Mouse (Mus musculus): ENCODE measurements at regions not wholly inside any gene's neighbourhood (a gene's known extent, or its start where the extent isn't known, plus 50 kb on each side); places are given as distances from the start of the nearest gene placed in this dataset.

DNA sequence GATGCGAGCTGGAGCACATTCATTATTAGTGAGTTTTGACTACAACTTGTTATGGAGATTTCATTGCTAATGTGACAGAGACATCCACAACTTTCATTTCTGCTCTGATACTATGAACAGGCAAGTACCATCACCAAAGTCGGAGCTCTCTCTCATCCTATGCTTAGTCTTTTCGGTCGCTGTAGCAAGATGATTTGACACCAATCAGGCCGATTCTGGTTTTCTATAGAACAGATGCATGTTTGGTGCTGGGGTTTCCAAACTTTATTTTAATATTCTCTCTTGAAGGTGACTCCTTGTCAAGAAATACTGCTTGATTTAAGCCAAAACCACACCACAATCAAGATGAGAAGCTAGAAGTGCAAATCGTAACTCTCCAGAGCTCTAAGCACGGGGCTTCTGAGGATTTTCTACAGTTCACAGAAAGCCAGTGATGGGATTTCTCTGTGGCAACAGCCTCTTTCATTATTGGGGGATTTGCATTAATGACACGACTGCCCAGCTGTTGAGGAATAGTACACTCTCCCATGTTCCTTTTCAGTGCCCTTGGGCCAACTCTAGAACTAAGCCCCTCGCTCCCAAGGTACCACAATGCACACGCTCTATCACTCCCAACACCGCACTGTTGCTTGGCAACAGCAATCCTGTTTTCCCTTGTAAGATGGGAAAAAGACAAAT, 434.5 kb downstream of the Gm16223 start:
- Histone ChIP-seq H3K27ac (replicated peaks) (peak overlapping the region; percentile 58), H3K4me1 (peaks cover 9% of the 10 kb centered on the region; the same call in 1 of the 2 replicates), H3K27me3 (no peaks in the 10 kb centered on the region), H3K36me3 (no peaks in the 10 kb centered on the region), H3K4me2 (replicated peaks) (no peak overlapping the region), H3K4me3 (no peak overlapping the region), H3K9me3 (no peaks in the 10 kb centered on the region), H3K9ac (replicated peaks) (no peak overlapping the region)
- ATAC-seq (ENCODE audit: low FRiP score, low read depth), result peak; percentile 98
- 46% methylated on average over 11 of the region's 11 CpGs for WGBS

DNA sequence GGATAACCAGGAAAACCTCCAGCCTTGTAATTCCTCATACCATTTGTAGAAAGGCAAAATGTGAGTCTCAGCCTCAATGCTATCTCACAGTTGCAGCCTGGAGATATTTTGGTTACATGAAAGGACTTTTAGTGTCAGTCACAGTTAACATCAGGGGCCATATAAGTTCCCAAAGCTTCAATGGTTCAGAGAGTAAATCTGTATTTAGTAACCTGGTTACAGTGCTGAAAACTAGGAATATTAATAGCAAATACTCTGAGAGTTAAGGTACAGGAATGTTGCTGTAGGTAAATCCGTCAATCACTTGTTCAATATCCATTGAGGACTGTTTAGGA, 435.0 kb downstream of the Gm16223 start:
- WGBS, result 91% methylated on average over 1 of the region's 1 CpGs
- ATAC-seq (ENCODE audit: low FRiP score, low read depth), result peak; percentile 68
- Histone ChIP-seq H3K9me3 (no peaks in the 10 kb centered on the region), H3K36me3 (no peaks in the 10 kb centered on the region), H3K27me3 (no peaks in the 10 kb centered on the region), H3K4me3 (no peak overlapping the region), H3K9ac (replicated peaks) (no peak overlapping the region), H3K27ac (replicated peaks) (peak overlapping the region; percentile 58), H3K4me2 (replicated peaks) (no peak overlapping the region), H3K4me1 (peaks cover 9% of the 10 kb centered on the region; the same call in 1 of the 2 replicates)

GRCm38 (mm10) chr5:42509200-42509599, 441.4 kb downstream of the Gm16223 start:
- H3K4me2 ChIP-seq (replicated peaks), result no peak overlapping the region
- 75% methylated on average over 5 of the region's 5 CpGs for WGBS
- H3K27ac ChIP-seq (replicated peaks), result no peak overlapping the region
- H3K36me3 ChIP-seq, result no peaks in the 10 kb centered on the region
- H3K4me3 ChIP-seq, result no peak overlapping the region
- no peak for ATAC-seq (ENCODE audit: low FRiP score, low read depth)
- H3K27me3 ChIP-seq, result no peaks in the 10 kb centered on the region
- no peaks in the 10 kb centered on the region for H3K4me1 ChIP-seq
- H3K9me3 ChIP-seq, result no peaks in the 10 kb centered on the region
- H3K9ac ChIP-seq (replicated peaks), result no peak overlapping the region

DNA sequence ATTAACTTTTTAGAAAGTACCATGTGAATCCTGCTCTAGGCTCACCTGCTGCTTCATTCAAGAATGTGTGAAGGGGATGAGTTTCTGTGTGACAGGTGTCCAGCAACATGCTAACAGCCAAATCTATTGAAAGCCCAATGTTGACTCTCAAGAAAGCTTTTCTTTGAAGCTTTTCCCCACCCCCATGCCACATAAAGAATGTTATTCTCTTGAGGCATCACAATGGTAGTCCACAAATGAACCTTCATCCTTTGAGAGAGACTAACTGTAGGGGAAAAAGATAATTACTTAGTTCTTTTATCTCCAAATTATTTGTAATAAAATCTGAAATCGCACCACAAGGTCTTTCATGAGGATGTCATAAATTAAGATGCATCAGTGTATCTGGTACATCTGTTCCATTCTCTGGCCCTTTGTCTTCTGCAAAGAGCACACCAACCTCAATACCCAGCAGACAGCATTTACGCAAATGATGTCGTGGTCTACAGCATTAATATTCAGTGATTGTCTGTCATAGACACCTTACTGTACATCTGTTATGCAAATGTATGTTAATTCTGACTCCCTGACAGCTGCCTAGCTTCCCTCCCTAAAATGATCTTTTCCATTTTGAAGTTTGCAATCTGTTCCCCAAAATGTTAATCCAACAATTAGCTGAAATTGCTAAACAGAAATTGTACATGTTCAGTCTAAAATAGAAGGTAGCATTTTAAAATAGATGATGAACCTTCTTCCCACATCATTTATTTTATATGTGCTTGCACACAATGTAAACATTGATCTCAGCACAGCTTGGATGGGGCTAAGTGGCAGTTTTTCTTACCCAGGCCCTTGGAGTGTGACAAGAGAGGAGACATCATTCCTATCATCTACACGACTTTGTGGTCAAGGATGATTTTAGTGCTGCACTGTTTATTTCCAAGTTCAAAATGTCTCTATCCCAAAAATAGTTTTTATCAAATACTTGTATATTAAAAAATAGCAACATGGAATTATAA, 455.7 kb downstream of the Gm16223 start:
- H3K4me3 ChIP-seq, result no peak overlapping the region
- no peak overlapping the region for H3K27ac ChIP-seq (replicated peaks)
- H3K9me3 ChIP-seq, result no peaks in the 10 kb centered on the region
- no peaks in the 10 kb centered on the region for H3K27me3 ChIP-seq
- ATAC-seq (ENCODE audit: low FRiP score, low read depth), result peak; percentile 82
- no peaks in the 10 kb centered on the region for H3K4me1 ChIP-seq
- H3K9ac ChIP-seq (replicated peaks), result no peak overlapping the region
- no peaks in the 10 kb centered on the region for H3K36me3 ChIP-seq
- no peak overlapping the region for H3K4me2 ChIP-seq (replicated peaks)
- 57% methylated on average over 4 of the region's 4 CpGs for WGBS

DNA sequence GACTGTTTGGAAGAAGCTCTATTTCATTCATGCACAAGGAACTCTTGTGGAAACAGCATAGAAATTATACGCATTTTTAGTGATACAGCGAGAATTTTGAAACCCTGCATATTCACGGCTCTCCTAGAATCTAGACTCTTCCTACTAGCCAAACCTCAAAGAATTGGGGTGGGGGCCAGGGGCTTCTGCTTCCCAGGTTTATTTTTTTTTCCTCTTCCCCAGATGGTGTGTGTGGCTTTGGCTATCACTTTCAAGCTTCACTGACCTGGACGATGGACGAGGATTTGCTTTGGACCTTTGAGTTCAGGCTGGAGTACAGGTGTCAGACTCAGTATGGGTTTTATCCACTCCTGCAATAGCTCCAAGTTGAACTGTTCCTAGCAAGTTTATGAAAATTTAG, 457.7 kb downstream of the Gm16223 start:
- H3K4me3 ChIP-seq, result no peak overlapping the region
- no peak overlapping the region for H3K4me2 ChIP-seq (replicated peaks)
- WGBS, result 61% methylated on average over 5 of the region's 5 CpGs
- H3K9me3 ChIP-seq, result no peaks in the 10 kb centered on the region
- no peak overlapping the region for H3K27ac ChIP-seq (replicated peaks)
- no peaks in the 10 kb centered on the region for H3K4me1 ChIP-seq
- no peaks in the 10 kb centered on the region for H3K27me3 ChIP-seq
- no peak overlapping the region for H3K9ac ChIP-seq (replicated peaks)
- no peak for ATAC-seq (ENCODE audit: low FRiP score, low read depth)
- H3K36me3 ChIP-seq, result no peaks in the 10 kb centered on the region

GRCm38 (mm10) chr5:42560537-42560936, 492.8 kb downstream of the Gm16223 start:
- Histone ChIP-seq H3K9me3 (no peaks in the 10 kb centered on the region), H3K36me3 (no peaks in the 10 kb centered on the region), H3K9ac (replicated peaks) (no peak overlapping the region), H3K4me1 (no peaks in the 10 kb centered on the region), H3K4me3 (no peak overlapping the region), H3K27me3 (no peaks in the 10 kb centered on the region), H3K27ac (replicated peaks) (no peak overlapping the region), H3K4me2 (replicated peaks) (no peak overlapping the region)
- 74% methylated on average over 2 of the region's 2 CpGs for WGBS
- no peak for ATAC-seq (ENCODE audit: low FRiP score, low read depth)

- Histone ChIP-seq H3K36me3 (no peaks in the 10 kb centered on the region), H3K4me2 (replicated peaks) (no peak overlapping the region), H3K9ac (replicated peaks) (no peak overlapping the region), H3K27me3 (no peaks in the 10 kb centered on the region), H3K9me3 (no peaks in the 10 kb centered on the region), H3K4me1 (no peaks in the 10 kb centered on the region), H3K27ac (replicated peaks) (no peak overlapping the region), H3K4me3 (no peak overlapping the region)
- no peak for ATAC-seq (ENCODE audit: low FRiP score, low read depth)
Observed at GRCm38 (mm10) chr5:42563406-42563805, 495.6 kb downstream of the Gm16223 start.

- WGBS, result 87% methylated on average over 2 of the region's 2 CpGs
- Histone ChIP-seq H3K4me2 (replicated peaks) (no peak overlapping the region), H3K9ac (replicated peaks) (no peak overlapping the region), H3K4me3 (no peak overlapping the region), H3K36me3 (no peaks in the 10 kb centered on the region), H3K9me3 (no peaks in the 10 kb centered on the region), H3K27ac (replicated peaks) (no peak overlapping the region), H3K4me1 (no peaks in the 10 kb centered on the region), H3K27me3 (no peaks in the 10 kb centered on the region)
- ATAC-seq (ENCODE audit: low FRiP score, low read depth), result no peak
Observed at GRCm38 (mm10) chr5:42575971-42576370, 508.2 kb downstream of the Gm16223 start.

- Histone ChIP-seq H3K4me1 (no peaks in the 10 kb centered on the region), H3K27ac (replicated peaks) (no peak overlapping the region), H3K4me2 (replicated peaks) (no peak overlapping the region), H3K9ac (replicated peaks) (no peak overlapping the region), H3K9me3 (no peaks in the 10 kb centered on the region), H3K4me3 (no peak overlapping the region), H3K27me3 (no peaks in the 10 kb centered on the region), H3K36me3 (no peaks in the 10 kb centered on the region)
- ATAC-seq (ENCODE audit: low FRiP score, low read depth), result peak; percentile 85
- WGBS, result 79% methylated on average over 5 of the region's 5 CpGs
Observed at GRCm38 (mm10) chr5:42578208-42578844, 510.6 kb downstream of the Gm16223 start.

DNA sequence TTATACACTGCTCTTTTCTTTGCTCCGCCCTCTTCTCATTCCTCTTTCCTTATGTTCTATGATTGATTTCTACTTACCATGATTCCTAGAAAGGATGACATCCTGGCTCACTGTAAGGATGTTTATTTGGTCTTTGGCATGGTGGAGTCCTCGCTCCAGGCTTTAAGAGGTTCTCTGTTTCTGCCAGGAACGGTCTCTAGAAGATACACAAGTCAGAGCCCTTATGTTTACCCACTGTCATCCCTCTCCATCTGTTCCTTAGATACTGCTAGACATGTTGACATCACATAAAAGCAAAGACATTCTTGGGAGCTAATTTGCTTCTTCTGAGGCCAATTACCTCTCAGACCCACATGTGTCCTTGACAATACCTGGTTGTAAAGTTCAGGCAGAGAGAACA, 552.9 kb downstream of the Gm16223 start:
- no peak for ATAC-seq (ENCODE audit: low FRiP score, low read depth)
- Histone ChIP-seq H3K9me3 (no peaks in the 10 kb centered on the region), H3K4me2 (replicated peaks) (no peak overlapping the region), H3K4me3 (no peak overlapping the region), H3K9ac (replicated peaks) (no peak overlapping the region), H3K27me3 (no peaks in the 10 kb centered on the region), H3K36me3 (no peaks in the 10 kb centered on the region), H3K4me1 (no peaks in the 10 kb centered on the region), H3K27ac (replicated peaks) (no peak overlapping the region)
- WGBS, result 90% methylated on average over 3 of the region's 3 CpGs

- no peak overlapping the region for H3K4me2 ChIP-seq (replicated peaks)
- ATAC-seq (ENCODE audit: low FRiP score, low read depth), result no peak
- H3K4me1 ChIP-seq, result no peaks in the 10 kb centered on the region
- WGBS, result 89% methylated on average over 9 of the region's 9 CpGs
- no peaks in the 10 kb centered on the region for H3K27me3 ChIP-seq
- H3K4me3 ChIP-seq, result no peak overlapping the region
- no peaks in the 10 kb centered on the region for H3K9me3 ChIP-seq
- H3K9ac ChIP-seq (replicated peaks), result no peak overlapping the region
- no peak overlapping the region for H3K27ac ChIP-seq (replicated peaks)
- H3K36me3 ChIP-seq, result no peaks in the 10 kb centered on the region
Observed at GRCm38 (mm10) chr5:42636162-42636823, 568.5 kb downstream of the Gm16223 start.

DNA sequence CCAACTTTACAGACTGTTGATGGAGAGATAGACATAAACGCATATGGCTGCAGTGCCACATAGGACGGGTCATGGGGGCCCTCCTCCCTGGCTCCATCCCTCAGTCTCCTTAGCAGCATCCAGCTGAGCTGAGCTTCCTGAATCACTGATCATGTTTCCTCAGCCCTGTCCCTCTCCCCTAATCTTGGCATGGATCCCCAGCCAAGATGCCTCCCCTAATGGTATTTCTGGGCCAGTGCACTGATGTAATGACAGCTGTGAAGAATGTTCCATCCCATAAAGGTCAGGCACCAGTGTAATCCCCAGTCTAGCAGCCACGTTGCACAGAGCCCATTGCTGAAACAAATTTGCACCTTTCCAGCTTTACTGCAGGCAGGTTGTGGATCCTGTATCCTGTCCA, 576.5 kb upstream of the Cpeb2 start:
- Histone ChIP-seq H3K4me2 (replicated peaks) (no peak overlapping the region), H3K27ac (replicated peaks) (no peak overlapping the region), H3K36me3 (no peaks in the 10 kb centered on the region), H3K27me3 (no peaks in the 10 kb centered on the region), H3K9me3 (no peaks in the 10 kb centered on the region), H3K4me1 (no peaks in the 10 kb centered on the region), H3K9ac (replicated peaks) (no peak overlapping the region), H3K4me3 (no peak overlapping the region)
- ATAC-seq (ENCODE audit: low FRiP score, low read depth), result no peak
- WGBS, result 60% methylated on average over 3 of the region's 3 CpGs

All from midbrain, embryonic 12.5 days (tissue).